Mouse (Mus musculus): Measurements from ENCODE around the gene 6330409D20Rik.

6330409D20Rik gene

DNA sequence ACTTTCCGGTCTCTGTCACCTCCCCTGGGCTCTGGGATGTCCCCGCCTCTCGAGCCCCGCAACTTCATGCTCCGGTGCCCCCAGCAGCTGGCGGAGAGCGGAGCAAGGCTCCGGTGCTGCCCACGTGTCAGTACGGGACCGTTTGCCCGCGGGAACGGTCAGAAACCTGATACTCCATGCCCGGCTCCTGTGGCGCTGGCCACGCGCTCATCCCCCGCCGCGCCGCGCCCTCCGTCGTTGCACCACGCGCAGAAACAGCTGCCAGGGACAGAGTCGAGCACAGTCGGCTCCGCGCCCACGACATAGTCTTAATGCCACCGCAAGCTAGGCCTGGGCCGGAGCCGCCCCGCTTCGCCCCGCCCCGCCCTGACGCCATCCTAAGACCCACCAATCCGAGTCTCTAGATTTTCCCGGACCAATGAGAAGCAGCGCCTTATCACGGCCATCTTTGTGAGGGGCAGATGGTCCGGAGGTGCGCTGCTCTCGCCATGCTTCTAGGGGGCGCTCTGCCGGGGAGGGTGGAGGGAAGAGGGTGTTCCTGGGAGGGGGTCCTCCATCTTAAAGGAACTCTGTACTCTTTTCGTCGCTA is 46.9 kb downstream of the 6330409D20Rik start:
- peak; percentile 94 for DNase-seq

DNA sequence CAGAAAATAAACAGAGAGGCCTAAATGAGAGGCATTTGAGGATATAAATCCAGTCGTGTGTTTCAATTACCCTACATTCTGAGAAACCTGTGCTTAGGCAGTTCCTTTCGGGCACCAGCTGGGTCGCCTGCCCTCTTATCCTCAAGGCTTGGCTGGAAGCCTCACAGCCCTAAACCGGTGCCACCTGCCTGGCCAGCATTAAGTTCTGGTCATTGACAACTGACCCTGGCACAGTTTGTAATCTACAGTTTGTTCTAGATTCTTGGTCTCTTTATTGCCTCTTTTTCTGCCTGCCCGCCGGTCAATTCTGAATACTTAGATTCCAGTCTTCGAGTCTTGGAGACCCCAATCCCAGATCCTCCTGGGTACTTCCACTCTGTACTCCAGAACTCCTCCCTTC is 47.5 kb downstream of the 6330409D20Rik start:
- DNase-seq, result peak; percentile 78

DNA sequence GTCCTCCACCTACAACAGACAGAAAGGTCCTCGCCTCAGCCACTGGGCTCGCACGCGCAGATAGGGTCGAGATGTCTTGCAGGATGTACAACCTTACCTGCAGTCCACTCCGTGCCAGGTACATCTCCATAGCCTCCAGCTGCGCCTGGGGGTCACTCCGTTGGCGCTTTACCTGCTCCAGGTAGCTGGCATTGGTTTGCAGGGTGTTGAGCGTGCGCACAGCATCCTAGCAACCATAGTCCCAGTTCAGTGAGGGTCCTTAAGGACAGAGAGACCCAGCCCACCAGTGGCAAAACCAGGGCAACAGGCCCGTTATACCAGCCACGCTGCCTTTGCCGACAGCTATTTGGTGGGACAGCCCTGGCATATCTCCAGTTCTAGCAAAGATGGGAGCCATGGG is 48.3 kb downstream of the 6330409D20Rik start:
- no peak for DNase-seq

DNA sequence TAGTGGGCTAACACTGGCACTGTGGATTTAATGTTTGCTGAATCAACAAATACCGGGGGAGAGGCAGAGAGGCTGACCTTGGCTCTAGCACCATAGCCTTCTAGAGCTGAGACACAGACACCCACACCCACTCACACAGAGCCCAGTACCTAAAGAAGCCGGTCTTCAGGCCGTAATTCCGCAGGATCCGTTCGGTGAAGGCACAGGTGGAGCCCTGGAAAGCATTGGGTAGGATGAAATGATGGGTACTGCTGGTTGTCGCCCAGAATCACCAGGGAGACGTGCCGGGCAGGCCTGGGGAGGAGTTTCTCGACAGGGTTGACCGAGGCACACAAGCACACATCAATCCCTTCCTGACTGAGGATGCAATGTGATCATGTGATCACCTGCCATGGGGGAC is 49.8 kb downstream of the 6330409D20Rik start:
- no peak for DNase-seq

DNA sequence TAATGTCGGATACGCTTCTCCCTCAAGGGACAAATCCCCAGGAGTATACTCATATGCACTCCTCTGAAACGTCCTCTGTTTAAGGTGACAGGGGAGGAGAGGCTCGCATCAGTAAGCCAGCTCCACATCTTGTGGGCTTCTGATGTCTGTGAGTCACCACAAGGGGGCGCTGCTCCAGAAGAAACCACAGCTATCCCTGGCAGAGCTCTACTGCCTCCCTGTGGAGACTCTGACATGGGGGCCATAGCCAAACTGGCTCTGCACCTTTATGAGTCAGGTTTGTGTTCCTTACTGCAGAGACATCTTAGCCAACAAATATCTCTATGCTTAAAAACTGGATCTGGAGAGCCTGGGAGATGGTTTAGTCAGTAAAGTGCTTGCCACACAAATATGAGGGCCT is 51.4 kb downstream of the 6330409D20Rik start:
- peak; percentile 84 for DNase-seq

DNA sequence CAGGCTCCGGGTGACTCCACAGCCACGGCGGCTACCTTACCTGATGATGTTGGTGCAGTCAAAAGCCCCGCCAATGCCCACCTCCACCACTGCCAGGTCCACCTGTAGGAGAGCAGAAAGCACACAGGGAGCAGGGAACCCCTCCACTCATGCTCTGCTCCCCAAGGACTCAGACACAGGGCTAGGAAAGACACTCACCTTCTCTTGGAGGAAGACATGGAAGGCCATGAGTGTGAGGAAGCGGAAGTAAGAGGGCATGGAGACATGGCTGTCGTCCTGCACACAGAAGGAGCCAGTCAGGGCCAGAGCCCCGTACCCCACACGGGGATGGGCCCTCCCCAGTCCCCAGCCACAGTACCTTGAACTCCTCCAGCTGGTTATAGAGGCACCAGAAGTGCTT is 53.3 kb downstream of the 6330409D20Rik start:
- no peak for DNase-seq

DNA sequence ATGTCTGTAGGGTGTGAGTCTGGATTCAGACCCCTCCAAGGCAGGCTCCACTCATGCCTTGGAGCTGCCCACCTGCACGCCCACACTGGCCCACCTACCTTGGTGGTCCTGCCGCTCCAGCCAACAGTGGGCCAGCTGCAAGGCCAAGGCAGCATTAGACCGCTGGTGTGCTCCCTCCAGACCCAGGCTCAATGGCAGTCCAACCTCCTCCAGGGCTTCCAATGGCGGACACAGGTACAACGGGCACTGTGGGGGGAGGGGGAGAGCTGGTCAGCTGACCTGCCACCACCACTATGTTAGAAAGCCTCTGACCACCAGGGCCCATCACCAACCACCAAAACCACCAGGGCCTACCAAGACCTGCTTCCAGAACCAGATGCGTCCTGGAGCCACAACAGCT is 54.2 kb downstream of the 6330409D20Rik start:
- no peak for DNase-seq

DNA sequence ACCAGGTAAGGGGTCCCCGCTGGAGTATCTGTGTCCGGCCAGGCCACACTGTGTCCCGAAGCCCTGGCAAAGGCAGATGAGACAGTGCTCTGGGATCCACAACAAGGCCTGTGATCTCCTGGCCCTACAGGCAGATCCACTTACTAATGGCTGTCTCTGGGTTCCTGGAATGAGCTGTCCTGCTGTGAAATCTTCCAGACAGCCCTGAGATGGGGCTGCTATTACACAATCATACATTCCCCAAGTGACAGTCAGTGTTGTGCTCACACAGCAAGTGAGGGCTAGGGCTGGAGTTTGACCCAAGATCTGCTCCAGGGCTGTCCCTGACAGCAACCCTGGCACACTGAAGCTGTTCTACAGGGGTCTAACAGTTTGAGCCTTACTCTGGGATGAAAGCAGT is 55.0 kb downstream of the 6330409D20Rik start:
- DNase-seq, result no peak

DNA sequence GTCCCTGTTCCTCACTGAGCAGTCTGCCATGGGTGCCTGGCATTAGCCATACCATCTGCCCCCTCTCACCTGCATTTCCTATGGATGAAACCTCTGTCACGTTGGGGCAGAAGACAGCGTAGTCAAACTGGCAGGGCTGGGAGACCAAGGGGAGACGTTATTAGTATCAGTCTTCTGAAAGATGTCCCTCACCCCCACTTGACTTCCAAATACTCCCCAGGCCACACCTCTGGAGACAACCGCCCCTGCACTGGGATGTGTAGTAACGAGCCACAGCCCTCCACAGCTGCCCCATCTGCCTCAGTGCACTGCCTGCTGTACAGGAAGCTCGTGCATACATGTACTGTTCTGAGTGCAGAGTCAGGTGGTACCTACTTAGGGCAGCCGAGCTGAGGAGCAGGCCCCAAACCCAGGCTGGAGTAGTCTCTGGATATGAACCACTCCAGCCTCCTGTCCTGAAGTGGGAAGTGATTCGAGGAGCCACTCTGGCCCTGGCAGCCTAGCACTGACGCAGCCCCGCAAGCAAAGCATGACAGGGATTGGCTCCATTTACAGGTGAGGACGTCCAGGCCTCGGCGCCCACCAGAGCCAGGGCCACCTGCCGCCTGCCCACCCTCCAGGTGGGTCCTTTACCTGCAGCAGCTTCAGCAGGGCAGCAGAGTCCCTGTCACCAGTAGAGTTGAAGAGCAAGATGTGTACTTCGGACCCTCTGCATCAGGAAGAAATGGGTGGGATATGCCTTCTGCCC is 56.0 kb downstream of the 6330409D20Rik start:
- DNase-seq, result no peak

DNA sequence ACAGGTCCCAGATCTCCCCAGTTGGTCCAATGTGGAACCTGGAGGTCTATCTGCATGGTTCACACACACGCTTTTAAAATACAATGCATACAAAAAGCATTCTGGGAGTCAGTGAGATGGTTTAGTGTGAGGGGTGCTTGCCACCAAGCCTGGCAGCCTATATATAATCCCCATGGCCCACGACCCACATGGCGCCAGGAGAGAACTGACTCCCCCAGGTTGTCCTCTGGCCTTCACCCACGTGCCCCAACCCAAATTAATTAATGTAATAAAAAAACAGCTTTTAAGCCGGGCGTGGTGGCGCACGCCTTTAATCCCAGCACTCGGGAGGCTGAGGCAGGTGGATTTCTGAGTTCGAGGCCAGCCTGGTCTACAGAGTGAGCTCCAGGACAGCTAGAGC is 57.1 kb downstream of the 6330409D20Rik start:
- DNase-seq, result no peak

DNA sequence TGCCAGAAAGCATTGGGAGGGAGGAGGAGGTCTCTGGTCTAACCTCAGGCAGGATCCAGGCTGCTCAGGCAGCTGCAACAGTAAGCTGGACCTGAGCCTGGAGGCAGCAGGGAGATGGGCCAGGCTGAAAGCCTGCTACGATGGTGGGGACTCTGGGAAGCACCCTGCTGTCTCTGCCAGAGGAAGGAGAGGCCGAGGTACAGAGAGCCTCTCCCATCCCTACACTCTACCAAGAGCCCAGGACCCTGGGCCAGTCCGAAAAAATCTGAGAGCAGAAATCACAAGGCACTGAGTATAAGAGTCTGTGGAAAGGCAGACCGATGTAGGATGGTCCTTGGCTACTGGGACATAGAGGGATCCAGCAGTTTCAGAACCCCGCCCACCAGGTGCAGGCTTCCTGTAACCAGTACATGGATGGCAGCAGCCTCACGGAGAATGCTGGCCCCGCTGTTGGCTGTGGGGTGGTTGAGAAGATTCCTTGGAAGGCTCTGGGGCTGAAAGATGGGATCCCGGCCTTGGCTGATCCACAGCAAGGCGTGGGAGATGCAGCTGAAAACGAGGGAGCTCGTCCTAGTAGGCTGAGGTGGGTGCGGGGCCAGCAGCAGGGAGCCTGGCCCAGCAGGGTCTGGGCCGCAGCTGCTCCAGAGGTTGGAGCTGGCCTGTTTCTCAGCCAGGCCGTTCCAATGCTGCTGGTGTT is 57.9 kb downstream of the 6330409D20Rik start:
- DNase-seq, result no peak

All from kidney, adult 11 months (tissue).